Mouse (Mus musculus) testis, adult 2 months (tissue): ENCODE results near the gene Ugt1a8. TPM values are rescaled to one million over a fixed set of nuclear protein-coding genes. Genes with fewer than 3 reads are reported as not detected.
"Not testable (repeated sequence)": the region's sequence is repeated elsewhere in the genome, so short reads cannot be mapped to it uniquely, and the experiment has no call there.

Experiments
- H3K27ac ChIP-seq: fragments of 200-500 bp; 2 replicates; pipeline ENCODE4 v1.5.1; 2012; ENCODE audit warnings: low read depth, low read length; ENCODE audit not compliant: control insufficient read depth, insufficient read depth
- H3K27me3 ChIP-seq: fragments of 200-500 bp; 2 replicates; pipeline ENCODE4 v1.6.1; 2012; ENCODE audit warnings: mild to moderate bottlenecking, low read length, moderate library complexity; ENCODE audit not compliant: control insufficient read depth, insufficient read depth
- H3K36me3 ChIP-seq: fragments of 200-500 bp; 2 replicates; pipeline ENCODE4 v1.6.1; 2012; ENCODE audit warnings: mild to moderate bottlenecking, low read length; ENCODE audit not compliant: control insufficient read depth, insufficient read depth
- H3K4me1 ChIP-seq: fragments of 200-500 bp; 2 replicates; pipeline ENCODE4 v1.6.1; 2012; ENCODE audit warnings: low read length; ENCODE audit not compliant: control insufficient read depth, insufficient read depth
- H3K4me3 ChIP-seq: fragments of 200-500 bp; 2 replicates; pipeline ENCODE4 v1.5.1; 2012; ENCODE audit warnings: low read depth, mild to moderate bottlenecking, low read length, moderate library complexity, mixed read lengths; ENCODE audit not compliant: control insufficient read depth
- CTCF ChIP-seq: fragments of 200-500 bp; IDR thresholded peaks from 2 replicates; pipeline ENCODE4 v1.5.1; 2012; ENCODE audit warnings: low read depth, mild to moderate bottlenecking, inconsistent platforms, low read length, moderate library complexity; ENCODE audit not compliant: control insufficient read depth, insufficient read depth, insufficient replicate concordance
- POLR2A ChIP-seq: fragments of 200-500 bp; IDR thresholded peaks from 2 replicates; pipeline ENCODE4 v1.6.1; 2012; ENCODE audit warnings: low read depth, mild to moderate bottlenecking, inconsistent platforms, low read length, moderate library complexity; ENCODE audit not compliant: control insufficient read depth
- polyA plus RNA-seq: library from polyadenylated mRNA; depleted of rRNA; stranded (reverse); fragments of >200 nt; gene quantifications from 2 replicates; pipeline ENCODE4 v1.2.3, GENCODE M21; 2012; rRNA removed

Gene Ugt1a8
- polyA plus RNA-seq = not detected in 2 replicates

GRCm38 (mm10) chr1:88087513-88087912 is at the start of gene Ugt1a8:
Gene Ugt1a8, plus strand, starts transcription at chr1:88087813.
- TF ChIP-seq POLR2A (no peak), CTCF (no peak)

DNA sequence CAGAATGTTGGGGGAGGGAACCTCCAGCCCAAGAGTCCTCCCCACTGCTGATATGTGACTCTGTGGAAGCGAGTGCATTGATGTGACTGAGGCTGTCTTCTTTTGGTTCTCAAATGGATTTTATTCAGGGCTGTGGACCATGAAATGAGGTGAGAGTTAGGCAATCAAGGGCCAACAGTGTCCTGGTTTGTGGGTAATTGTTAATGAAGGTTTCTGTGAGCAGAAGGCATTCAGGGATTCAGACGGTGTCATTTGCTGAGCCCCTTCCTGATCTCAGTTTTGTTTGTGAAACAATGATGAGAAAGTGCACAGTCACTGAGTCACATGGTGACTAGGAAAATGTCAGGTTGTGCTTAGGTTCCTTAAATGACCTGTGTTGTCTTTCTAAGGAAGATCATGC is 44.6 kb upstream of the Ugt1a8 start:
- not testable (repeated sequence) for H3K4me3 ChIP-seq, H3K27ac ChIP-seq, H3K4me1 ChIP-seq, H3K36me3 ChIP-seq, H3K27me3 ChIP-seq

More at GRCm38 (mm10) chr1:88087513-88087912, at the start of gene Ugt1a8:
- no peaks in the 10 kb centered on the region for H3K4me1 ChIP-seq
- no peak within 1 kb of the TSS for H3K4me3 ChIP-seq
- no peaks in the 10 kb centered on the region for H3K27me3 ChIP-seq
- H3K27ac ChIP-seq = no peak within 1 kb of the TSS
- H3K36me3 ChIP-seq = no peaks in the 10 kb centered on the region

DNA sequence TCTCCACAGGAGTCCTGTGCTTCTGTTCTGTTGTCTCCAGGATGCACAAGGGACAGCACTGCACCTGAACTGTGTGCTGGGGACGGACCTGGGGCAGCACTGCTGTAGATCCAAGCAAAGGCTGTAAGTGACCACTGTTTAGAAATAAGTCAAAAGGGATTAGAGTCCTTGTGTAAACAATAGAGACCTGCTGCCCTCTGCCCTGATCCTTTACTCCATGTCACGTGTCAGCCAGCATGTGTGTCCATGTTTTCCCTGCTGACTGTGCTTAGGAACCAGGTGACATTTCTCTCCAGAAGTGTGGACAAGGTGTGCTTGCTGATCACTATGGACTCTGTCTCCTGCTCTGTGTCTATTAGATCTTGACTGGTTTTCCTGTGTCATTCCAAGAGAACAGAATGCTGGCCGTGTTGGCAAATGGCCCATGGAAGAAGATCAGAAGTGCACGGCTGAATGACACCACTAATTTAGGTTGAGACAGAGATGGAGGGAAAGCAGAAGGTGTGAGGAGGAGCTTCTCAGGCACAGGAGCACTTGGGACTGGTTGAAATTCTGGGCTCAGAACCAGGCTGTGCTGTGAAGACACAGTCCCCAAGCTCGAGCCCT is 42.7 kb upstream of the Ugt1a8 start:
- not testable (repeated sequence) for H3K4me1 ChIP-seq, H3K27ac ChIP-seq, H3K4me3 ChIP-seq, H3K27me3 ChIP-seq, H3K36me3 ChIP-seq

DNA sequence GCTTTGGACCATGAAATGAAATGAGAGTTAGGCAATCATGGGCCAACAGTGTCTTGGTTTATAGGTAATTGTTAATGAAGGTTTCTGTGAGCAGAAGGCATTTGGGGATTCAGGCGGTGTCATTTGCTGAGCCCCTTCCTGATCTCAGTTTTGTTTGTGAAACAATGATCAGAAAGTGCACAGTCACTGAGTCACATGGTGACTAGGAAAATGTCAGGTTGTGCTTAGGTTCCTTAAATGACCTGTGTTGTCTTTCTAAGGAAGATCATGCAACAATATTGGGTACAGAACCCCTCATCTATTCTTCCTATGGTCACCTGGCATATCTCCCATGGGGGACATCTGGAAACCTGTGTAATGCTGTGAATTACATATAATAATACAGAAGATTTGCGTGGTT is 40.2 kb upstream of the Ugt1a8 start:
- not testable (repeated sequence) for H3K4me1 ChIP-seq, H3K27me3 ChIP-seq, H3K36me3 ChIP-seq, H3K27ac ChIP-seq, H3K4me3 ChIP-seq

DNA sequence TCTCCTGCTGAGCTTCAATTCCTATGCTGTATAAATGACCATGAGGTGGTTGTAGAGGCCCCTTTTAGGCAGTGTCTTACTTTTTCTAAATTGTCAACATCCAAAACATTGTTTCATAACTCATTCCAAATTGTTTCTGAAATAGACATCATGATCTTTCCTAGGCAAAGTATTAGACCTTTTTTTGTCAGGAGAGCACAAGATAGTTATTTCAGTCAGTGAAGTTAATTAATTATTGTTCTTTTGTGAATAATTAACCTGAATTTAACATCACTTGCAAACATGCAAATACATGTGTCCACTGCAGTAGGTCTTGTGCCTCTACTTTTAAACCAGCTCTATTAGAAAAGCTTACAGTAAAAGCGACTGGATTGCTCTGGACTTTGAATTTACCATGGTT is 32.5 kb upstream of the Ugt1a8 start, which contains the start of gene Ugt1a10:
Gene Ugt1a10, plus strand, starts transcription at position 301 of the 400 bp plus-strand sequence.
- H3K36me3 ChIP-seq = no peaks in the 10 kb centered on the region
- no peak within 1 kb of the TSS for H3K27ac ChIP-seq
- no peaks in the 10 kb centered on the region for H3K4me1 ChIP-seq
- no peak for TF ChIP-seq POLR2A
- H3K4me3 ChIP-seq = no peak within 1 kb of the TSS
- H3K27me3 ChIP-seq = no peaks in the 10 kb centered on the region

- not testable (repeated sequence) for H3K4me3 ChIP-seq, H3K27me3 ChIP-seq, H3K27ac ChIP-seq, H3K36me3 ChIP-seq, H3K4me1 ChIP-seq
These were observed 21.0 kb upstream of the Ugt1a8 start for GRCm38 (mm10) chr1:88066472-88067102.

GRCm38 (mm10) chr1:88070495-88070894 is 17.1 kb upstream of the Ugt1a8 start, which contains the start of gene Ugt1a9:
Gene Ugt1a9, plus strand, starts transcription at chr1:88070800.
- Histone ChIP-seq H3K27me3 (no peaks in the 10 kb centered on the region), H3K36me3 (no peaks in the 10 kb centered on the region), H3K27ac (no peak within 1 kb of the TSS), H3K4me3 (no peak within 1 kb of the TSS), H3K4me1 (no peaks in the 10 kb centered on the region)
- TF ChIP-seq CTCF (no peak), POLR2A (no peak)

DNA sequence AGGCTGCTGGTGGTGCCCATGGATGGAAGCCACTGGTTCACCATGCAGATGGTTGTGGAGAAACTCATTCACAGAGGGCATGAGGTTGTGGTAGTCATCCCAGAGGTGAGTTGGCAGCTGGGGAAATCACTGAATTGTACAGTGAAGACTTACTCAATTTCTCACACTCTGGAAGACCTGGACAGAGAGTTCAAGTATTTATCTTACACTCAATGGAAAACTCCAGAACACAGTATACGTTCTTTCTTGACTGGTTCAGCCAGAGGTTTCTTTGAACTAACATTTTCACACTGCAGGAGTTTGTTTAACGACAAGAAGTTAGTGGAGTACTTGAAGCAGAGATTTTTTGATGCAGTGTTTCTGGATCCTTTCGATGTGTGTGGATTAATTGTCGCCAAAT is 16.7 kb upstream of the Ugt1a8 start:
- Histone ChIP-seq H3K27me3 (no peaks in the 10 kb centered on the region), H3K4me3 (no peak overlapping the region), H3K27ac (no peak overlapping the region), H3K4me1 (no peaks in the 10 kb centered on the region), H3K36me3 (no peaks in the 10 kb centered on the region)
- TF ChIP-seq POLR2A = no peak
- TF ChIP-seq CTCF = no peak
